Mouse (Mus musculus): ENCODE results near the gene Olfr352.

Olfr352 gene

DNA sequence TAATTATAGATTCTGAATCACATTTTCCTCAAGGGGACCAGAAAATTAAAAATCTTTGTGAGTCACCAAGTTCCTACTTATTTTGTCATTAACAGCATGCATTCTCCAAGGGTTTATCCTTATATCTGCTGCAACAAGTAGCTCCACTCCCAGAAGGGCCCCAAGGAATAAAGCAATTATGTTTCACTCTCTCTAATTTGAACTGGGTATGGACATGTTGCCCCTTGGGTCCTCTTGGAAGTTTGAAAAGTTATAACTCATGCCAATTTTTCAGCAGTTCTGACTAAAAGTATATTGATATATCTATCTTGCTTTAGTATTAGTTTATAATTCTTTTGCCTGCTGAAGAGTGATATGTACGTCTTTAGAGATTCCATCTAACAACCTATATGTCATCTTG lies at the start of gene Olfr352:
TSS of gene Olfr352 (plus strand) at position 301 of the 400 bp plus-strand sequence.
- 74% methylated on average over 1 of the region's 1 CpGs for WGBS

DNA sequence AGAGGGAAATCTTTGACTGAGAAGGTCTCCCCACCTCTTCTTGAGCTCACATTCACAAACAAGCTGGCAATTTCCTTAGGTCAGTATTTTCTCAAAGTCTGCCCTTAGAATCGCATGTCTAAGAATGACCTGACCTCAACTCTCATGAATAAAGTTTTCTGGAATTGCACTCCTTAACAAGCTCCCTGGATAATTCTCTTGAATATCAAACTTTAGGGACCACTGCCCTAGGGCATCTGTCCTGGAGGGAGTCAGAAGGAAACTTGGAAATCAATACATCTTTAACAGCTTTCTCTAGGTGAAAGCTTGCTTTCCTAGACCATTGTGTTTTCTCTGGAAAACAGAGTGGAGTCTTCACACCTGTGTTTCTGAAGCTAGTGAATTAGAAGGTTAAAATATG lies 22.2 kb upstream of the Olfr352 start, which contains the start of gene Olfr350:
TSS of gene Olfr350 (plus strand) at position 301 of the 400 bp plus-strand sequence.
- WGBS: 83% methylated on average over 1 of the region's 1 CpGs

DNA sequence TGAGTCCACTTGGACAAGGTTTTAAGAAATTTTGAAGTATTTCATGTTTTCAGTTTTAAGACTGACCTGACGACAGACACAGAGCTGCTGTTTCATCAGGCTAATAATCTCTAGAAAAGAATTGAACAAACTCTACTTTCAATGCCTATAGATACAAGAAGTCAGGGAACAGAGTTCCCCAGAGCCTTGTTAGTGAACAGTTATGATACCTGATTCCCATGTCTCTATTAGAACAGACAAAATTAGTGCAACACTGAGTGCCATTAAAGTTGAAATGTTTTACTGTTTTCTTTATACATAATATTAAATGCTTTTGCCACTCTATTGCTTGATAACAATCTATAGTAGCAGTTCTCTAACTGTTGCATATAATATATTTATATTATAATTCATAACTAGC lies 5.7 kb upstream of the Olfr352 start, which contains the start of gene Olfr351:
TSS of gene Olfr351 (minus strand) at position 101 of the 400 bp plus-strand sequence.
- 89% methylated on average over 1 of the region's 1 CpGs for WGBS

DNA sequence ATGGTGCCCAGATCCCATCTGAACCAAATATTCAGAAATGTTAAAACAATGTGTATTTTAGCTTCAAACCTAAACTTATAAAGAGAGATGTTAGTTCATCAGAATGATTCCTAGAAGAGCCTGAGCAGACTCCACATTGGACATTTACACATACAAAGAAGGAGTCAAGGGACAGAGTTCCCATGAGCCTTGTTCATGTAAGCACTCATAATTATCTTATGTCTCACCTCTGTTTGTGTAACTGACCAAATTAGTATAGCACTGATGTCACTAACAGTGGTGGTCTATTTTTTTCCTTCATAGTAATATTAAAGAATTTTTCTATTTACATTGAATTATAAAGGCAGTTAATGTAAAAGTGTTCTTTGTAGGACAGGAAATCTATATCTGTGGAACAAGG lies 24.6 kb downstream of the Olfr352 start, which contains the start of gene Olfr353:
TSS of gene Olfr353 (minus strand) at position 101 of the 400 bp plus-strand sequence.

DNA sequence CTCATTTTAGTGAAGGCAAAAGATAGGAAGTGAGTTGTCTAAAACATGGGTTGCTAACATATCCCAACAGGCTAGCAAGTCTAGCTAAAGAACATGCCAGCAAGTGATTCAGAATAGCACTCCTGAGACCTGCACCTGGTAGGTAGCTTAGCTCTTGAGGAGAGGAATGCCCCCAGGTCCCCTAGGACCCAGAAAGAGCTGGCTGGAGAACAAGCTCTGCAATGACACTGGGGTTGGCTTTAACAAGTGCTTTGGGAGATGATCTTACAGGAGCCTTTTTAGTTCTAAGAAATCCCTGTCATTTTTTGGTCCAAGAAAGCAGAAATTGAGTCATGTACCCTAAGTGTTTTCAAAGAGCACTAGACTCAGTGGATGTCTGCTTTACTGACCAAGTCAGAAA lies 37.1 kb downstream of the Olfr352 start, which contains the start of gene Olfr354:
TSS of gene Olfr354 (plus strand) at position 301 of the 400 bp plus-strand sequence.

